Mouse (Mus musculus): ENCODE measurements around the gene Gmeb1. TPM values are rescaled to one million over a fixed set of nuclear protein-coding genes. Genes with fewer than 3 reads are reported as not detected.
A peak's percentile ranks its signal among the peaks of the same experiment; 100 is the strongest.

Gmeb1 gene
- polyA plus RNA-seq, 1 experiment from 2014 or later: 30.1 TPM

GRCm38 (mm10) chr4:132268871-132269739 is 7.7 kb upstream of the Gmeb1 start:
- Histone ChIP-seq H3K4me3 (replicated peaks) (no peak overlapping the region; the same call in 1 of the 2 replicates), H3K4me1 (peaks cover 10% of the 10 kb centered on the region; the same call in 1 of the 2 replicates), H3K9me3 (no peaks in the 10 kb centered on the region), H3K4me2 (no peak overlapping the region), H3K27me3 (replicated peaks) (no peaks in the 10 kb centered on the region), H3K27ac (peak overlapping the region; percentile 97), H3K36me3 (no peaks in the 10 kb centered on the region), H3K9ac (no peak overlapping the region)
- no peak for ATAC-seq (ENCODE audit: insufficient read depth, low FRiP score, low read depth)
- WGBS: 8% methylated on average over 6 of the region's 6 CpGs

GRCm38 (mm10) chr4:132266835-132267349 is 5.5 kb upstream of the Gmeb1 start:
- Histone ChIP-seq H3K9me3 (no peaks in the 10 kb centered on the region), H3K4me2 (no peak overlapping the region), H3K4me3 (replicated peaks) (no peak overlapping the region), H3K9ac (no peak overlapping the region), H3K4me1 (peaks cover 8% of the 10 kb centered on the region; the same call in 1 of the 2 replicates), H3K27me3 (replicated peaks) (no peaks in the 10 kb centered on the region), H3K36me3 (no peaks in the 10 kb centered on the region), H3K27ac (no peak overlapping the region)
- WGBS: 74% methylated on average over 3 of the region's 3 CpGs
- no peak for ATAC-seq (ENCODE audit: insufficient read depth, low FRiP score, low read depth)

GRCm38 (mm10) chr4:132263313-132263712 is 1.9 kb upstream of the Gmeb1 start:
- 88% methylated on average over 7 of the region's 7 CpGs for WGBS

GRCm38 (mm10) chr4:132262358-132262616 is 885 bp upstream of the Gmeb1 start:
- no peak overlapping the region for H3K9ac ChIP-seq
- 69% methylated on average over 5 of the region's 5 CpGs for WGBS
- no peaks in the 10 kb centered on the region for H3K27me3 ChIP-seq (replicated peaks)
- no peak overlapping the region for H3K27ac ChIP-seq
- H3K9me3 ChIP-seq: no peaks in the 10 kb centered on the region
- H3K4me1 ChIP-seq: peaks cover 19% of the 10 kb centered on the region
- peak overlapping the region; percentile 77; the same call in 1 of the 2 replicates for H3K4me3 ChIP-seq (replicated peaks)
- H3K36me3 ChIP-seq: no peaks in the 10 kb centered on the region
- no peak for ATAC-seq (ENCODE audit: insufficient read depth, low FRiP score, low read depth)
- H3K4me2 ChIP-seq: no peak overlapping the region

More at GRCm38 (mm10) chr4:132263313-132263712, 1.9 kb upstream of the Gmeb1 start:
- no peaks in the 10 kb centered on the region for H3K9me3 ChIP-seq
- peaks cover 19% of the 10 kb centered on the region for H3K4me1 ChIP-seq
- no peaks in the 10 kb centered on the region for H3K27me3 ChIP-seq (replicated peaks)
- H3K27ac ChIP-seq: no peak overlapping the region
- no peaks in the 10 kb centered on the region for H3K36me3 ChIP-seq
- no peak overlapping the region for H3K4me3 ChIP-seq (replicated peaks)
- no peak overlapping the region for H3K9ac ChIP-seq
- no peak overlapping the region for H3K4me2 ChIP-seq
- ATAC-seq (ENCODE audit: insufficient read depth, low FRiP score, low read depth): no peak

GRCm38 (mm10) chr4:132260404-132261379 is 710 bp downstream of the Gmeb1 start:
- Histone ChIP-seq H3K27ac (peak overlapping the region; percentile 94), H3K4me3 (replicated peaks) (peak overlapping the region; percentile 77), H3K9me3 (no peaks in the 10 kb centered on the region), H3K4me1 (peaks cover 19% of the 10 kb centered on the region), H3K27me3 (replicated peaks) (no peaks in the 10 kb centered on the region), H3K36me3 (no peaks in the 10 kb centered on the region), H3K4me2 (peak overlapping the region; percentile 77), H3K9ac (peak overlapping the region; percentile 92)
- peak; percentile 82 for ATAC-seq (ENCODE audit: insufficient read depth, low FRiP score, low read depth)
- 2% methylated on average over 46 of the region's 64 CpGs for WGBS

- ATAC-seq (ENCODE audit: insufficient read depth, low FRiP score, low read depth): no peak
- Histone ChIP-seq H3K27ac (peak overlapping the region; percentile 36; the same call in 1 of the 2 replicates), H3K4me1 (peaks cover 19% of the 10 kb centered on the region), H3K4me3 (replicated peaks) (peak overlapping the region; percentile 77; the same call in 1 of the 2 replicates), H3K27me3 (replicated peaks) (no peaks in the 10 kb centered on the region), H3K36me3 (no peaks in the 10 kb centered on the region), H3K4me2 (peak overlapping the region; percentile 77), H3K9ac (no peak overlapping the region), H3K9me3 (no peaks in the 10 kb centered on the region)
- WGBS: 72% methylated on average over 4 of the region's 4 CpGs
Observed at GRCm38 (mm10) chr4:132259248-132259647, 2.2 kb downstream of the Gmeb1 start.

GRCm38 (mm10) chr4:132256384-132256783 is 5.0 kb downstream of the Gmeb1 start:
- H3K4me3 ChIP-seq (replicated peaks): no peak overlapping the region
- no peak overlapping the region for H3K27ac ChIP-seq
- no peak overlapping the region for H3K4me2 ChIP-seq
- H3K27me3 ChIP-seq (replicated peaks): no peaks in the 10 kb centered on the region
- H3K9me3 ChIP-seq: no peaks in the 10 kb centered on the region
- ATAC-seq (ENCODE audit: insufficient read depth, low FRiP score, low read depth): no peak
- 91% methylated on average over 3 of the region's 3 CpGs for WGBS
- H3K36me3 ChIP-seq: 0 out of 2 replicates have a peak, but pooled peaks cover under 1% of the 10 kb centered on the region
- H3K4me1 ChIP-seq: peaks cover 12% of the 10 kb centered on the region
- H3K9ac ChIP-seq: no peak overlapping the region

GRCm38 (mm10) chr4:132254986-132255385 is 6.4 kb downstream of the Gmeb1 start:
- Histone ChIP-seq H3K9me3 (no peaks in the 10 kb centered on the region), H3K4me2 (no peak overlapping the region), H3K27me3 (replicated peaks) (no peaks in the 10 kb centered on the region), H3K4me1 (peaks cover 10% of the 10 kb centered on the region), H3K27ac (no peak overlapping the region), H3K9ac (no peak overlapping the region), H3K4me3 (replicated peaks) (no peak overlapping the region), H3K36me3 (peaks cover 13% of the 10 kb centered on the region; the same call in 1 of the 2 replicates)
- 74% methylated on average over 3 of the region's 3 CpGs for WGBS
- ATAC-seq (ENCODE audit: insufficient read depth, low FRiP score, low read depth): no peak

- no peak overlapping the region for H3K9ac ChIP-seq
- no peaks in the 10 kb centered on the region for H3K27me3 ChIP-seq (replicated peaks)
- H3K36me3 ChIP-seq: peaks cover 21% of the 10 kb centered on the region; the same call in 1 of the 2 replicates
- H3K4me1 ChIP-seq: no peaks in the 10 kb centered on the region
- 57% methylated on average over 2 of the region's 2 CpGs for WGBS
- no peaks in the 10 kb centered on the region for H3K9me3 ChIP-seq
- no peak overlapping the region for H3K27ac ChIP-seq
- H3K4me2 ChIP-seq: no peak overlapping the region
- no peak overlapping the region for H3K4me3 ChIP-seq (replicated peaks)
- no peak for ATAC-seq (ENCODE audit: insufficient read depth, low FRiP score, low read depth)
Observed at GRCm38 (mm10) chr4:132253622-132254021, 7.8 kb downstream of the Gmeb1 start.

GRCm38 (mm10) chr4:132253128-132253527 is 8.3 kb downstream of the Gmeb1 start:
- Histone ChIP-seq H3K4me1 (no peaks in the 10 kb centered on the region), H3K9ac (no peak overlapping the region), H3K27me3 (replicated peaks) (no peaks in the 10 kb centered on the region), H3K4me2 (no peak overlapping the region), H3K9me3 (no peaks in the 10 kb centered on the region), H3K27ac (no peak overlapping the region), H3K36me3 (peaks cover 22% of the 10 kb centered on the region; the same call in 1 of the 2 replicates), H3K4me3 (replicated peaks) (no peak overlapping the region)
- WGBS: 83% methylated on average over 8 of the region's 8 CpGs
- ATAC-seq (ENCODE audit: insufficient read depth, low FRiP score, low read depth): no peak

- no peaks in the 10 kb centered on the region for H3K27me3 ChIP-seq (replicated peaks)
Observed at GRCm38 (mm10) chr4:132251596-132251995, 9.8 kb downstream of the Gmeb1 start.

More at GRCm38 (mm10) chr4:132251596-132251995, 9.8 kb downstream of the Gmeb1 start:
- H3K36me3 ChIP-seq: peaks cover 23% of the 10 kb centered on the region
- H3K4me3 ChIP-seq (replicated peaks): no peak overlapping the region
- ATAC-seq (ENCODE audit: insufficient read depth, low FRiP score, low read depth): no peak
- no peaks in the 10 kb centered on the region for H3K4me1 ChIP-seq
- no peak overlapping the region for H3K4me2 ChIP-seq
- H3K27ac ChIP-seq: no peak overlapping the region
- 81% methylated on average over 9 of the region's 9 CpGs for WGBS
- H3K9ac ChIP-seq: no peak overlapping the region
- H3K9me3 ChIP-seq: no peaks in the 10 kb centered on the region

All from stomach, embryonic 15.5 days (tissue).